Mouse (Mus musculus): Measurements from ENCODE around the gene Twf2. TPM values are rescaled to one million over a fixed set of nuclear protein-coding genes. Genes with fewer than 3 reads are reported as not detected.

The Twf2 gene
- 88.6 and 95.6 TPM in 2 replicates for polyA plus RNA-seq (2012; rRNA removed; ENCODE audit: low replicate concordance)

DNA sequence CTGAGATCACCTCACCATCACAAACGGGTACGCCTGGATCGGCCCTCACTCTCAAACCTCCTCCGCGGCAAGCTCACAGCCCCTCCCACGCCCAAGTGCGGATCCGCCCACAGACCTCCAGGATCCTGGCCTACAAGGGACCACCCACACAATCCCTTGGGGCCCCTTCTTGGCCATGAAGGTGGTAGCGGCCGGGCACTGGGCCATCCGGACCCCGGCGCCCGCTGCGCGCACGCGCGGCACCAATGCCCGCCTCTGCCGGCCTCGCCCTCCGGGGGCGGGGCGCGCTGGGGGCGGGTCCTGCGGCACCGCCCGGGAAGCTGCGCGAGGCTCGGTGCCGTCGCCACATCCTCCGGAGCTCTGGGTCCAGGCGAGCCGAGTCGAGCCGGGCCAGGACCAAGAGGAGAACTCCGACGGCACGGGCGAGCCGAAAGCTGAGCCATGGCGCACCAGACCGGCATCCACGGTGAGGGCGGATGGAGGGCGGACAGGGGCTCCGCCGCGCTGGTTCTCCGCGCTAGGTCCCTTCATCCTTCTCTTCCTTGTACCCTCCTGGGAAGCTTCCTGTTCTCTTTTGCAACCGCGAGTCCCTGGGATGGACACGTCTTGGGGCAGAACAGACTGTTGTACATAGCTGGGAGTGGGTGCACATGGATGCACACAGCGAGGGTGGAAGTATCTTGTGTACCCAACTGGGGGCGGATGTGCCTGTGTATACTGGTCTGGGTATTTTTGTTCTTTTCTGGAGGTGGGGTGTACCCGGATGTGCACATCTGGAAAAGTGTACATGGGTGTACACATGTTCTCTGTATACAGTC lies at the start of gene Twf2:
Gene Twf2, plus strand, starts transcription at position 290 of the 818 bp plus-strand sequence.

DNA sequence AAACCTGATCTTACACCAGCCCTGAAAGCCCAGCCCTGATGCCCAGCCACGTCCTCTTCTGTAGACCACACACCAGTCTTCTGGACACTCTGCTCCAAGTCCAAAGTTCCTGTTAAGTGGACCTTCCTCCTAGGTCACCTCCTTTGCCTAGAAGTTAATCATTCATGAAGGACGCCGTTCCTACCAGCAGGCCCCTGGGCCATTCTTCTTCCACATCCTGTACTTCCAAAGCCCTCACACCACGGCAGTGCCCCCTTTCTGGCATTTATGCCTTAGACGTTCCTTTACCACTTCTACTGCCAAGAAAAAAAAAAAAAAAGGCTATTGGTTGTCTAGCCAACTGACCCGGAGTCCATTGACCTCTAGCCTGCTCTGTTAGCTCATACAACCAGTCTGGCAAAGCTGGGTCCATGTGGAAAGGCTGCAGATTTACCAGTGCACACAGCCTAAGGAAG lies 44.8 kb upstream of the Twf2 start, which contains the start of gene Glyctk:
Gene Glyctk, minus strand, starts transcription at position 102 of the 455 bp plus-strand sequence.

DNA sequence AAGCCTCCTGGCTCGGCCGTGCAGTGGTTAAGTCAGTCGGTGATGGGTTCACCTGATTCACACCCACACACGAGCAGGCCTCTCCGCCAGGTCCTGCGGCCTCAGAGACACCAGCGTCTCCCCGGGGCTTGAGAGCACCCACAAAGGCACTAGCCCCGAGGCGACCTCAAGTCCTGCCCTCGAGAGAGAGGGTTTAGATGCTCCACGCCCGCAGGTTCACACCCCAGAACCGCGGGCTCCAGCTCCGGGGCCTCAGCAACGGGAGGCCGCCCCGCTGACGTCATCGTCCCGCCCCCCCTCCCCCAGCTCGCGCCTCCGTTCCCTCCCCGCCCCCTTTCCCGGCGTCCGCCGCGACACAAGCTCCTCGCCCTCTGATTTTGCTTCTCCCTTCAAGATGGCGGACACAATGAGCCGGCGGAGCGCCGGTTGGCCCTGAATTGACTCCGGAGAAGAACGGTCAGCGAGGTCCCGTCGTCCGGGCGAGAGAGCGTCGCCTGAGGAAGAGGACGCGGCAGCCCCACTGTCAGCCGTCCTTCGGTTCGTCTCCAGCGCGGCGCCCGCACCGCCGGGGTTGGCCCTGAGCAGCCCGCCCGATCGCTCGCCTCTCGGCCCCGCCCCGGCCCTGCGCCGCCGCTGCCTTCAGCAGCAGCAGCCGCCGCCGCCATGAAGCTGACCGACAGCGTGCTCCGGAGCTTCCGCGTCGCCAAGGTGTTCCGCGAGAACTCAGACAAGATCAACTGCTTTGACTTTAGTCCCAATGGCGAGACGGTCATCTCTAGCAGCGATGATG lies 32.2 kb upstream of the Twf2 start, which contains the start of gene Wdr82:
Gene Wdr82, plus strand, starts transcription at position 373 of the 790 bp plus-strand sequence.

DNA sequence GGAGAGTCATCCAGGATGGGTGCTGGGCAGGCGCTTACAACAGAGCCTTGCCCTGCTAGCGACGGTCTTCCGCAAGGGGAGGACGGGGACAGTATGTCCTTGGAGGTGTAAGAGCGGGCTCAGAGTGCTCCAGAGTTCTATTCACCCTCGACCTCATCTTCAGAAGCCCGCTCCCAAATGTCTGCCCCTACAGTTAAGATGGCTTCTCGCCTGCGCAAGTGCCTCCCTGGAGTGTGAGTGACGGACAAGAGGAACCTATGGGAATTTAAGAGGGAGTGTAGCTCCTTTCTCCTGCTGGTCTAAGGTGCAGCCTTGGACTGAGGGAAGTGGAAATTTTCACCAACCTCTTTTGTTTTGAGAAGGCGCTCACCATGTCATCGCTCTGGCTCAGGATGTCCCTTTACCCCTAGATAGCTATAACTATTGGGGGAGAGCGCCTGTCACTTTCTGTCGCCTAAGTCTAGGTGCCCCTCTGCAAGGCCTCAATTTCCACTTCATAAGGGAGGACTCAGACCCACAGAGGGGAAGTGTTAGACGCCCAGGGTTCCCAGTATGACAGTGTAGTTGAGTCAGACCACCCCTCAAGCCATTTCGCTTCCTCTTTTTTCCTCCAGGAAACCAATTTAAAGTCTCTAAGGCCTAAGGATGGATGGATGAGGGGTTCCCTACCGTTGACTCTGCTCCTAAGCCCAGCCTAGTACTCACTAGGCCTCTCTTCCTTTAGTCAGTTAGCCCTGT lies 3.2 kb upstream of the Twf2 start, which contains the start of gene Ppm1m:
Gene Ppm1m, minus strand, starts transcription at position 212 of the 738 bp plus-strand sequence.

DNA sequence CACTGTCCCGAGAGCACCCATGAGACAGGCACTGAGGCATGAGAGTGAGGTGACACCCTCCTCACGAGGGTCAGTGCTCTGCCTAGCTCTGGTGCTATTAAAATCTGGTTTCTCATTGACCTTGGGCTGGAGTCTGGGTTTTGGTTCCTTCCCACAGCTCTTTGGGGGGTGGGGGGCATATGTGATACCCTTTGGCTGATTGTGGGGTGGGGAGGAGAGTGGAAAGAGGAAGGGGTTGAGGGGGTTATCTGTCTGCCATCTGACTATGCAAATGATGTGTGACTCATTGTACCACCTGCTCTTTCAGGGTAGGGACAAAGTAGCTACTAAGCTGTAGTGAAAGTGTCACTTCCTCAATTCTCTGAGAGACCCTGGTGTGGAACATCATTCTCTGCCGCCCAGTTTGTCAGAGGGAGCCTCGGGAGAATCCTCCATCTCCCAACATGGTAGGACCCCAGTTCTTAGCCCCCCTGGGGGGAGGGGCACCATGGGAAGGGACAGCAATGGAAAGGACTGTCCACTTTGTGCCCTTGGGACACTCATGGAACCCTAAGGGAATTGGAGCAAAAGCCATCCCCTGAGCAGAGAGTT lies 19.4 kb downstream of the Twf2 start, which contains the start of gene Tlr9:
Gene Tlr9, plus strand, starts transcription at position 338 of the 591 bp plus-strand sequence.

Other genes with a start within 250 kb of the Twf2 start
- gene Col6a5, start 242.5 kb upstream of the Twf2 start, polyA plus RNA-seq (2012; rRNA removed; ENCODE audit: low replicate concordance): 0.38 and 0.66 TPM in 2 replicates
- 2.7 and 4.0 TPM in 2 replicates for gene Col6a4, start 106.3 kb upstream of the Twf2 start, polyA plus RNA-seq (2012; rRNA removed; ENCODE audit: low replicate concordance)
- 4.2 and 6.0 TPM in 2 replicates for gene Glyctk, start 45.0 kb upstream of the Twf2 start, polyA plus RNA-seq (2012; rRNA removed; ENCODE audit: low replicate concordance)
- 61.7 and 62.0 TPM in 2 replicates for gene Wdr82, start 32.2 kb upstream of the Twf2 start, polyA plus RNA-seq (2012; rRNA removed; ENCODE audit: low replicate concordance)
- 118 and 145 TPM in 2 replicates for gene Ppm1m, start 3.4 kb upstream of the Twf2 start, polyA plus RNA-seq (2012; rRNA removed; ENCODE audit: low replicate concordance)
- gene Tlr9, start 19.5 kb downstream of the Twf2 start, polyA plus RNA-seq (2012; rRNA removed; ENCODE audit: low replicate concordance): 20.9 and 36.6 TPM in 2 replicates
- gene Alas1, start 45.5 kb downstream of the Twf2 start, polyA plus RNA-seq (2012; rRNA removed; ENCODE audit: low replicate concordance): 162 and 167 TPM in 2 replicates
- 5.5 and 5.8 TPM in 2 replicates for gene Poc1a, start 78.0 kb downstream of the Twf2 start, polyA plus RNA-seq (2012; rRNA removed; ENCODE audit: low replicate concordance)
- 114 and 152 TPM in 2 replicates for gene Dusp7, start 165.5 kb downstream of the Twf2 start, polyA plus RNA-seq (2012; rRNA removed; ENCODE audit: low replicate concordance)
- 360 and 442 TPM in 2 replicates for gene Rpl29, start 226.3 kb downstream of the Twf2 start, polyA plus RNA-seq (2012; rRNA removed; ENCODE audit: low replicate concordance)
- 8.1 and 10.3 TPM in 2 replicates for gene Acy1, start 235.2 kb downstream of the Twf2 start, polyA plus RNA-seq (2012; rRNA removed; ENCODE audit: low replicate concordance)
- gene Abhd14b, start 244.4 kb downstream of the Twf2 start, polyA plus RNA-seq (2012; rRNA removed; ENCODE audit: low replicate concordance): 81.6 and 98.1 TPM in 2 replicates
- gene Abhd14a, start 244.6 kb downstream of the Twf2 start, polyA plus RNA-seq (2012; rRNA removed; ENCODE audit: low replicate concordance): 38.1 and 46.0 TPM in 2 replicates

Data from mammary gland, adult 2 months (tissue).